Mouse (Mus musculus) CD4-positive helper T cell, adult 2 months (primary cell): ENCODE results near the gene Gm21725.
"Not testable (repeated sequence)": the region's sequence is repeated elsewhere in the genome, so short reads cannot be mapped to it uniquely, and the experiment has no call there.

Source experiments
- DNase-seq: peaks from one replicate; pipeline ENCODE4 v3.0.0-alpha.2; 2012; ENCODE audit warnings: low read depth, missing footprints, low spot score

The Gm21725 gene

DNA sequence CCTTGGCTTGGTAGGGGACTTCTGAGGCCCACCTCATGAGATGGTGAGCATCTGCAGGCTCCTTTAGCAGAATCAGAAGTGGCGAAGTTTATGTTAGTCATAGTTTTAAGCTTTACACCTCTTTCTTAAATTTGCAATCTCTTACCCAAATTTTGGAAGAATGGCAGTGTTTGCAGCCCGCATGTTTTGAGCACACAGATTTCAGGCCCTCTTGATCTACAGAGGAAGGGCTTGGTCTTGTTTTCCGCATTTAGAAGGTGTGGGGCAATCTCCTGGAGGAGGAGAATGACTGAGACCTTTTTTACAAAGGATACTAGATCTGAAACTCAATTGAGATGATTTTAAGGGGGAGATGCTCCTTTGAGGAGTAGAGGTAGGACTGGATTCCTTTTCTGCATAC is at the start of gene Gm21725:
Gene Gm21725 (minus strand): TSS at position 101 of the 400 bp plus-strand sequence.
- not testable (repeated sequence) for DNase-seq
